Mouse (Mus musculus) MEL (cell line): Measurements from ENCODE around the gene Tcaf1.

ENCODE experiments used
- CTCF ChIP-seq, 3 experiments: IDR thresholded peaks in 2 of 3; conservative IDR thresholded peaks in 1 of 3; 2 replicates each; pipeline ENCODE4 v1.5.1; 2011 to 2012; ENCODE audit warnings: low read length in 3 of 3, low read depth in 2 of 3, mild to moderate bottlenecking in 2 of 3, improper control_type of control experiment in 1 of 3, inconsistent platforms in 1 of 3, mixed read lengths in 1 of 3, moderate library complexity in 1 of 3; ENCODE audit not compliant: control insufficient read depth in 1 of 3, insufficient read depth in 1 of 3, poor library complexity in 1 of 3, severe bottlenecking in 1 of 3
- EP300 ChIP-seq, 2 experiments: IDR thresholded peaks; 2 replicates each; pipeline ENCODE4 v1.6.1; 2011; ENCODE audit warnings: improper control_type of control experiment in 2 of 2, low read length in 2 of 2, low read depth in 1 of 2, mild to moderate bottlenecking in 1 of 2
- POLR2A ChIP-seq, 2 experiments: IDR thresholded peaks; 2 replicates each; pipeline ENCODE4 v1.6.1; 2011 to 2012; ENCODE audit warnings: low read length in 2 of 2, mild to moderate bottlenecking in 2 of 2, control low read depth in 1 of 2, improper control_type of control experiment in 1 of 2, low read depth in 1 of 2, moderate library complexity in 1 of 2; ENCODE audit not compliant: control insufficient read depth in 1 of 2, insufficient read depth in 1 of 2, poor library complexity in 1 of 2
- POLR2AphosphoS2 ChIP-seq: IDR thresholded peaks from 2 replicates; pipeline ENCODE4 v1.6.1; 2011; ENCODE audit warnings: low read length, improper control_type of control experiment
- TAL1 ChIP-seq: IDR thresholded peaks from 2 replicates; pipeline ENCODE4 v1.6.1; 2012; ENCODE audit warnings: mild to moderate bottlenecking, inconsistent platforms, low read length, moderate library complexity, mixed read lengths
- UBTF ChIP-seq: IDR thresholded peaks from 2 replicates; pipeline ENCODE4 v1.6.1; 2012; ENCODE audit warnings: low read depth, mild to moderate bottlenecking, inconsistent platforms, low read length, improper control_type of control experiment, moderate library complexity, borderline replicate concordance; ENCODE audit not compliant: insufficient read depth

DNA sequence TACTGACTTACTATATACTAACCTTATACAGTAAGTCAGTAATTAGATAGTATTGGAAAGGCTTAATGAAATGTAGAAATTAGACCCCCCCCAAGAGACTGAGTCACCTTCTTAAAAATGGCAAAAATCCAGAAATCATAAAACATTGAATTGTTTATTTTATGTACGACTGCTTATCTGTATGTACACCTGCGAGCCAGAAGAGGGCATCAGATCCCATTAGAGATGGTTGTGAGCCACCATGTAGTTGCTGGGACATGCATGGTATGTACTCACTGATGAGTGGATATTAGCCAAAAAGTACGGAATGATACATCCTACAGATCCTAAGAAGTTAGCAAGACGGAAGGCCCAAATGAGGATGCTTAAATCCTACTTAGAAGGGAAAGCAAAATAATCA, 78.5 kb downstream of the Tcaf1 start:
- TF ChIP-seq POLR2AphosphoS2, result no peak
- TF ChIP-seq EP300 (IDR thresholded peaks at IDR 0.05; ENCODE audit: low read depth in 1 of 2, low read length in 2 of 2), result no peak
- TF ChIP-seq CTCF (IDR thresholded peaks at IDR 0.05 in 2 of 3, conservative IDR thresholded peaks at IDR 0.05 in 1 of 3; ENCODE audit: control insufficient read depth in 1 of 3, insufficient read depth in 1 of 3, low read depth in 2 of 3, low read length in 3 of 3, poor library complexity in 1 of 3, severe bottlenecking in 1 of 3), result no peak
- no peak for TF ChIP-seq POLR2A (IDR thresholded peaks at IDR 0.05; ENCODE audit: control insufficient read depth in 1 of 2, insufficient read depth in 1 of 2, low read depth in 1 of 2, low read length in 2 of 2, poor library complexity in 1 of 2)
- no peak for TF ChIP-seq TAL1
- no peak for TF ChIP-seq UBTF
